Mouse (Mus musculus) MEL (cell line): Measurements from ENCODE around the gene Dkc1.

Experiments
- CTCF ChIP-seq, 3 experiments: IDR thresholded peaks in 2 of 3; conservative IDR thresholded peaks in 1 of 3; 2 replicates each; pipeline ENCODE4 v1.5.1; 2011 to 2012; ENCODE audit warnings: low read length in 3 of 3, low read depth in 2 of 3, mild to moderate bottlenecking in 2 of 3, improper control_type of control experiment in 1 of 3, inconsistent platforms in 1 of 3, mixed read lengths in 1 of 3, moderate library complexity in 1 of 3; ENCODE audit not compliant: control insufficient read depth in 1 of 3, insufficient read depth in 1 of 3, poor library complexity in 1 of 3, severe bottlenecking in 1 of 3
- EP300 ChIP-seq, 2 experiments: IDR thresholded peaks; 2 replicates each; pipeline ENCODE4 v1.6.1; 2011; ENCODE audit warnings: improper control_type of control experiment in 2 of 2, low read length in 2 of 2, low read depth in 1 of 2, mild to moderate bottlenecking in 1 of 2
- ZC3H11A ChIP-seq: IDR thresholded peaks from 2 replicates; pipeline ENCODE4 v1.6.1; 2012; ENCODE audit warnings: low read depth, mild to moderate bottlenecking, inconsistent platforms, low read length, improper control_type of control experiment

DNA sequence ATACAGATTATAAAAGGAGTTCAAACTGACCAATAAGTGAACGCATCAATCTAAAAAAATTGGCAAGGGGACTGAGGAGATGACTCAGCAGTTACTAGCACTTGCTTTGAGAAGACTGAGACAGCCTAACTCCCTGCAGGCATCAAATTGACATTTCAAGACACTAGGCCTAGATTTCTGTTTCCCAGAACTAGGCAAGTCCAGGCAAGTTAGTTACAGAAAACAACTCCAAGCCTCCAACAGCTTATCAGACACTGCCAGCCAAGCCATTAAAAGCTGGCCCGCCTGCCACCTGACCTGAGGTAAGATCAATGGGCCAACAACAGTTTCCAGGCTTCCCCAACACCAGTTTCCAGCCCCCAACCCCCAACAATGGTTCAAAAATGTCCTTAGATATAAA, 42.1 kb downstream of the Dkc1 start:
- TF ChIP-seq EP300 (IDR thresholded peaks at IDR 0.05; ENCODE audit: low read depth in 1 of 2, low read length in 2 of 2) (0 out of 4 replicates have a peak, but pooled peaks of 1 of the 2 experiments have one; percentile 8), ZC3H11A (no peak), CTCF (IDR thresholded peaks at IDR 0.05 in 2 of 3, conservative IDR thresholded peaks at IDR 0.05 in 1 of 3; ENCODE audit: control insufficient read depth in 1 of 3, insufficient read depth in 1 of 3, low read depth in 2 of 3, low read length in 3 of 3, poor library complexity in 1 of 3, severe bottlenecking in 1 of 3) (no peak)
